Mouse (Mus musculus): ENCODE results near the gene Wdr46. TPM values are rescaled to one million over a fixed set of nuclear protein-coding genes. Genes with fewer than 3 reads are reported as not detected.
"Not testable (repeated sequence)": the region's sequence is repeated elsewhere in the genome, so short reads cannot be mapped to it uniquely, and the experiment has no call there.

The Wdr46 gene
- polyA plus RNA-seq, 1 experiment from 2014 or later: 67.0 TPM

DNA sequence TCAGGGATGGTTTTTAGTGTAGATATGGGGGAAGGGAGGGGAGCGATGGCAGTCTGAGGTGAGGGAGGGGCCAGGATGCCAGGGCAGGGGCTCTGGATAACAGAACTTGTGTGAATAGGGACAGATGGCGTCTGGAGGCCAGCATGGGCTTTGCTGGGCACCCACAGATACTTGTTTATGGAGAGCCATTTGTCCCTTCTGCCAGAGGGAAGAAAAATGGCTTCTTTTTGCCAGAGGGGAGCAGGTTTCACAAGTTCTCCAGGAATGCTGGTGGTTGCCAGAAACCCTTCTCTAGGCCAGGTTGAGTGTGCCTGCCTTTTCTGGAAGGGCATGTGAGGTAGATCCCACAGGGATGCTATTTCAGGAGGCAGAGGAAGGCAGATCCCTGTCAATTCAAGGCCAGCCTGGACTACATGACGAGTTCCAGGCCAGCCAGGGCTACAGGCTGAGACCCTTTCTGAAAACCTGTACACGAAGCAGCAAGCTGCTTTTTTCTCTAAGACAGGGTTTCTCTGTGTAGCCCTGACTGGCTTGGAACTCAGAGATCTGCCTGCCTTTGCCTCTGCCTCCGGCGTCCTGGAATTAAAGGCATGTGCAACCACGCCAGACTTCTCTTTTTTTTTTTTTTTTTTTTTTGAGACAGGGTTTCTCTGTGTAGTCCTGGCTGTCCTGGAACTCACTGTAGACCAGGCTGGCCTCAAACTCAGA is 40.0 kb upstream of the Wdr46 start:
- Histone ChIP-seq H3K9ac (ENCODE audit: low read depth, low read length) (peak overlapping the region; percentile 48), H3K9me3 (ENCODE audit: control insufficient read depth, low read length) (no peaks in the 10 kb centered on the region), H3K4me1 (replicated peaks; ENCODE audit: control insufficient read depth, insufficient read depth, low read length) (peaks cover 36% of the 10 kb centered on the region), H3K4me3 (ENCODE audit: low read depth, low read length) (no peak overlapping the region), H3K36me3 (ENCODE audit: control insufficient read depth, insufficient read depth, low read length) (no peaks in the 10 kb centered on the region), H3K4me2 (peak overlapping the region; percentile 7), H3K27me3 (replicated peaks; ENCODE audit: control insufficient read depth, insufficient read depth, low read length) (no peaks in the 10 kb centered on the region), H3K27ac (ENCODE audit: low read depth, low read length) (peak overlapping the region; percentile 87)
- 64% methylated on average over 7 of the region's 7 CpGs for WGBS
- DNase-seq (ENCODE audit: low spot score) (no peak), ATAC-seq (replicated peaks; ENCODE audit: low FRiP score) (no peak)

DNA sequence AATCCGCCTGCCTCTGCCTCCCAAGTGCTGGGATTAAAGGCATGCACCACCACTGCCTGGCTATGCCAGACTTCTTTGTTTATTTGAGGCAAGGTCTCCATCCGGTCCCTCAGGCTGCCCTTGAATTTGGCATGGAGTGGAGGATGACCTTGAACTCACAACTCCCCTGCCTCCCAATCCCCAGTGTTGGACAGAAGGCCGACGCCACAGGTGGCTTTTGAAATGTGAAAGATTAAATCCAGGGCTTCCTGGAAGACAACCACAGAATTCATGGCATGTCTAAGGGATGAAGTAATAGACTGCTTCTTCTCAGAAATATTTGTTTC is 39.5 kb upstream of the Wdr46 start:
- no peak overlapping the region for H3K4me2 ChIP-seq
- ATAC-seq (replicated peaks; ENCODE audit: low FRiP score): no peak
- WGBS: 90% methylated on average over 4 of the region's 4 CpGs
- H3K9me3 ChIP-seq (ENCODE audit: control insufficient read depth, low read length): no peaks in the 10 kb centered on the region
- H3K4me3 ChIP-seq (ENCODE audit: low read depth, low read length): no peak overlapping the region
- DNase-seq (ENCODE audit: low spot score): no peak
- no peak overlapping the region for H3K9ac ChIP-seq (ENCODE audit: low read depth, low read length)
- peaks cover 36% of the 10 kb centered on the region for H3K4me1 ChIP-seq (replicated peaks; ENCODE audit: control insufficient read depth, insufficient read depth, low read length)
- H3K27ac ChIP-seq (ENCODE audit: low read depth, low read length): no peak overlapping the region
- H3K27me3 ChIP-seq (replicated peaks; ENCODE audit: control insufficient read depth, insufficient read depth, low read length): no peaks in the 10 kb centered on the region
- no peaks in the 10 kb centered on the region for H3K36me3 ChIP-seq (ENCODE audit: control insufficient read depth, insufficient read depth, low read length)

DNA sequence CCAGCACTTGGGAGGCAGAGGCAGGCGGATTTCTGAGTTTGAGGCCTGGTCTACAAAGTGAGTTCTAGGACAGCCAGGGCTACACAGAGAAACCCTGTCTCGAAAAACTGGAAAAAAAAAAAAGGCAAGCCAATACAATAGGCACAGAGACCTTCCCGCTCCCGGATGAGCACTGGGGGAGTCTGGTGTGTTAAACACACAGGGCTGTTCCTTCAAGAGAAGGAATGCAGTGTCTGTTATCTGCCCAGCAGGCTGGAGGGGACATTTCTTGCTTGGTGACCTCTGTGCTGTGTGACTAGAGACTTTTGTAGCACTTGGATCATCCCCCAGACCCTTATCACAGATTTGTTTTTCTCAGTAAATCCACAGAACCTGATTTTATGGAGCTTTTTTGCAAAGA is 38.8 kb upstream of the Wdr46 start:
- peaks cover 36% of the 10 kb centered on the region for H3K4me1 ChIP-seq (replicated peaks; ENCODE audit: control insufficient read depth, insufficient read depth, low read length)
- no peak overlapping the region for H3K4me3 ChIP-seq (ENCODE audit: low read depth, low read length)
- H3K27ac ChIP-seq (ENCODE audit: low read depth, low read length): no peak overlapping the region
- WGBS: 70% methylated on average over 4 of the region's 4 CpGs
- no peaks in the 10 kb centered on the region for H3K36me3 ChIP-seq (ENCODE audit: control insufficient read depth, insufficient read depth, low read length)
- no peaks in the 10 kb centered on the region for H3K27me3 ChIP-seq (replicated peaks; ENCODE audit: control insufficient read depth, insufficient read depth, low read length)
- ATAC-seq (replicated peaks; ENCODE audit: low FRiP score): no peak
- no peak overlapping the region for H3K9ac ChIP-seq (ENCODE audit: low read depth, low read length)
- no peak for DNase-seq (ENCODE audit: low spot score)
- H3K9me3 ChIP-seq (ENCODE audit: control insufficient read depth, low read length): no peaks in the 10 kb centered on the region
- H3K4me2 ChIP-seq: no peak overlapping the region

GRCm38 (mm10) chr17:33902079-33902478 is 38.4 kb upstream of the Wdr46 start:
- Histone ChIP-seq H3K4me2 (peak overlapping the region; percentile 37), H3K9me3 (ENCODE audit: control insufficient read depth, low read length) (no peaks in the 10 kb centered on the region), H3K4me1 (replicated peaks; ENCODE audit: control insufficient read depth, insufficient read depth, low read length) (peaks cover 36% of the 10 kb centered on the region), H3K4me3 (ENCODE audit: low read depth, low read length) (no peak overlapping the region), H3K27me3 (replicated peaks; ENCODE audit: control insufficient read depth, insufficient read depth, low read length) (no peaks in the 10 kb centered on the region), H3K27ac (ENCODE audit: low read depth, low read length) (no peak overlapping the region), H3K36me3 (ENCODE audit: control insufficient read depth, insufficient read depth, low read length) (no peaks in the 10 kb centered on the region), H3K9ac (ENCODE audit: low read depth, low read length) (no peak overlapping the region)
- no peak for DNase-seq (ENCODE audit: low spot score)
- ATAC-seq (replicated peaks; ENCODE audit: low FRiP score): no peak
- WGBS: 67% methylated on average over 4 of the region's 4 CpGs

- peak overlapping the region; percentile 37 for H3K4me2 ChIP-seq
- H3K9me3 ChIP-seq (ENCODE audit: control insufficient read depth, low read length): no peaks in the 10 kb centered on the region
- H3K4me3 ChIP-seq (ENCODE audit: low read depth, low read length): no peak overlapping the region
- DNase-seq (ENCODE audit: low spot score): no peak
- no peaks in the 10 kb centered on the region for H3K27me3 ChIP-seq (replicated peaks; ENCODE audit: control insufficient read depth, insufficient read depth, low read length)
- 57% methylated on average over 7 of the region's 7 CpGs for WGBS
- H3K27ac ChIP-seq (ENCODE audit: low read depth, low read length): peak overlapping the region; percentile 54
- H3K9ac ChIP-seq (ENCODE audit: low read depth, low read length): no peak overlapping the region
- peaks cover 36% of the 10 kb centered on the region for H3K4me1 ChIP-seq (replicated peaks; ENCODE audit: control insufficient read depth, insufficient read depth, low read length)
- no peaks in the 10 kb centered on the region for H3K36me3 ChIP-seq (ENCODE audit: control insufficient read depth, insufficient read depth, low read length)
- no peak for ATAC-seq (replicated peaks; ENCODE audit: low FRiP score)
These were observed 38.0 kb upstream of the Wdr46 start for GRCm38 (mm10) chr17:33902491-33902890.

DNA sequence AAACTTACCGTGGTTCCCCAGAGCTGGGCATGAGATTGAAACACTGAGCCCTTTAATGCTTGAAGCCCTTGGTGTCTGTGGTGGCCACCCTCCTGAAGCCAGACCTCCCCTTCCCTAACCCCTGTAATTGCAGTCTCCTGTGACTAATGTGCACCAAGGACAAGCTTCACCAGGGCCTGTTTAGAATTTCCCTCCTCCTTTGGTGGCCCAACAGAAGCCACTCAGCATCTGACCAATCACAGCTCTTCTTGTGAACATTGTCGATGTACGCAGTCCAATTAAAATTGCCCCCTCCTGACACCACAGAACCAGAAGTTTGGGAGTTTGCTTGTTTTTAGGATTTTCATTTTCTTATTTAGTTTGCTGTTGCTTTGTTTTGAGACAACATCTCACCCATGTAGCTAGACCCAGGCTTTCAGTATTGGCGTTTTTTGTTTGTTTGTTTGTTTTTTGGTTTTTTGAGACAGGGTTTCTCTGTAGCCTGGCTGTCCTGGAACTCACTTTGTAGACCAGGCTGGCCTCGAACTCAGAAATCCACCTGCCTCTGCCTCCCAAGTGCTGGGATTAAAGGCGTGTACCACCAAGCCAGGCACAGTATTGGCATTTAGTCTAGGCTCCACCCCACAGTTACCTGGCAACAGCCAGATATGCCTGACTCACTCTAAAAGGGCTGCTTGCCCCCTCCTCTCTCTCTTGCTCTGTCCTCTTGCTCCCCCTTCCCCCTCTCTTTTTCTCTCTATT is 36.4 kb upstream of the Wdr46 start:
- WGBS: 68% methylated on average over 6 of the region's 6 CpGs
- H3K27me3 ChIP-seq (replicated peaks; ENCODE audit: control insufficient read depth, insufficient read depth, low read length); ATAC-seq (replicated peaks; ENCODE audit: low FRiP score); H3K9me3 ChIP-seq (ENCODE audit: control insufficient read depth, low read length); H3K36me3 ChIP-seq (ENCODE audit: control insufficient read depth, insufficient read depth, low read length); H3K9ac ChIP-seq (ENCODE audit: low read depth, low read length); DNase-seq (ENCODE audit: low spot score); H3K4me2 ChIP-seq; H3K4me3 ChIP-seq (ENCODE audit: low read depth, low read length): not testable (repeated sequence)
- H3K27ac ChIP-seq (ENCODE audit: low read depth, low read length): 0 out of 2 replicates have a peak overlapping the region, but pooled peaks have one; percentile 11
- H3K4me1 ChIP-seq (replicated peaks; ENCODE audit: control insufficient read depth, insufficient read depth, low read length): peaks cover 37% of the 10 kb centered on the region

DNA sequence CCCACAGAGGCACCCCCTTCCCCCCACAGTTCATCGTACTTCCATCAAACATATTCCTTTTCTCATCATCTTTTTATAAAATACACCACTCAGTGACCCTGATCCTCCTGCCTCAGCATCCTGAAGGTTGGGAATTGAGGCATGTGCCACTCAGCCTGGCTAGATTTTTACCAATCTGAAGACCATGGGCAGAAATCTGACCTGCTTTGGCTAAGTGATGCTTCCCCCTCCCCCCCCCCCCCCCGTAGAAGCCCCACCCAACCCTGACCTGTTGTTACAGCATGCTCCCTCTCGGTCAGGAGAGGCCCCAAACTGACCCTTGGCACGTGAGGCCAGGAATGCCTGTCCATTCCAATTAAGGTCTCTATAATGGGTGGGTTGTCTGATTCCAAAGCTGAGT is 35.6 kb upstream of the Wdr46 start, which contains the start of gene Platr17:
Platr17 (plus strand) TSS at position 301 of the 400 bp plus-strand sequence.
- H3K9me3 ChIP-seq (ENCODE audit: control insufficient read depth, low read length); ATAC-seq (replicated peaks; ENCODE audit: low FRiP score); H3K27me3 ChIP-seq (replicated peaks; ENCODE audit: control insufficient read depth, insufficient read depth, low read length); H3K4me2 ChIP-seq; DNase-seq (ENCODE audit: low spot score); H3K36me3 ChIP-seq (ENCODE audit: control insufficient read depth, insufficient read depth, low read length); H3K4me3 ChIP-seq (ENCODE audit: low read depth, low read length); H3K27ac ChIP-seq (ENCODE audit: low read depth, low read length); H3K9ac ChIP-seq (ENCODE audit: low read depth, low read length): not testable (repeated sequence)
- WGBS: 58% methylated on average over 3 of the region's 4 CpGs
- peaks cover 35% of the 10 kb centered on the region for H3K4me1 ChIP-seq (replicated peaks; ENCODE audit: control insufficient read depth, insufficient read depth, low read length)

DNA sequence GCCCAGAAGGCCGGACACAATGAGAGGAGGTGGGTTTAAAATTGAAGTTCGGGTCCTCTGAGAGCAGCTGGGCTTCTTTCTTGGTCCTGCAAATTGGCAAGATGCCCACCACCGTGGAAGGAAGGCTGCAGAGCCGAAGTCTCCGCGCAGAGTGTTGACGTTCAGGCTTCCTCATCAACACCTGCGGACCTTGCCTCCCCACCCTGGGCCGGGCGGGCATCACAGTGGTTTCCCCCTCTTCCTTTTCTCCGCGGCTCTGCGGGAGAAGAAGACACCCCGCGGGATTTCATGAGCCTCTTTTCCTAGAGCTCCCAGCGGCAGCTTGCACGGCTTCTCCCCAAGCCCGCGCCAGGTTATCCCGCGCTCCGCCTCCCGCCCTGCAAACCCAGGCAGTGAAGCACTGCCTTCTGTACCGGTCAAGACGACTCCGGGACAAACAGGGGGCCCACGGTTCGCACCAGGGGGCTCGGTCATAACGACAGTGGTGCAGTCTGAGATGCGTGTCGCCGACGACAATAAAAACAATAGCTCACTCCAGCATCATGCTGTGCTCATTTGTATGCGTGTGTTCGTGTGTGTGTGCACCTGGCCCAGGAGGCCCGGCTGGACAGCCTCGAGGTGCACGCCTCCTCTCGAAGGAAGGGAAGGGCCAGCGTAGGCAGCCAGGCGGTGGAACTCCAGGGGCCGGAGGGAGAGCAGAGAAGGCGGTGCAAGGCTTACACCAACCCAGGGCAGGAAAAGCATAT is 32.0 kb upstream of the Wdr46 start:
- H3K9me3 ChIP-seq (ENCODE audit: control insufficient read depth, low read length): no peaks in the 10 kb centered on the region
- under 1% methylated on average over 42 of the region's 44 CpGs for WGBS
- peaks cover 16% of the 10 kb centered on the region for H3K4me1 ChIP-seq (replicated peaks; ENCODE audit: control insufficient read depth, insufficient read depth, low read length)
- DNase-seq (ENCODE audit: low spot score) (peak; percentile 71), ATAC-seq (replicated peaks; ENCODE audit: low FRiP score) (peak; percentile 47)
- peak overlapping the region; percentile 94 for H3K4me3 ChIP-seq (ENCODE audit: low read depth, low read length)
- H3K27ac ChIP-seq (ENCODE audit: low read depth, low read length): peak overlapping the region; percentile 94
- peaks cover 26% of the 10 kb centered on the region for H3K36me3 ChIP-seq (ENCODE audit: control insufficient read depth, insufficient read depth, low read length)
- H3K9ac ChIP-seq (ENCODE audit: low read depth, low read length): peak overlapping the region; percentile 72
- peak overlapping the region; percentile 98 for H3K4me2 ChIP-seq
- H3K27me3 ChIP-seq (replicated peaks; ENCODE audit: control insufficient read depth, insufficient read depth, low read length): no peaks in the 10 kb centered on the region
